Mouse (Mus musculus) splenic B cell, adult 2 months (primary cell): ENCODE measurements around the gene Eefsec.

Experiments
- DNase-seq: peaks from one replicate; pipeline ENCODE4 v3.0.0-alpha.2; 2011; ENCODE audit warnings: low read depth, low spot score
- H3K27me3 ChIP-seq: 2 replicates; pipeline ENCODE4 v1.6.1; 2012; ENCODE audit warnings: mild to moderate bottlenecking, low read length, moderate library complexity, mixed read lengths; ENCODE audit not compliant: control insufficient read depth, poor library complexity, insufficient read depth, severe bottlenecking
- H3K36me3 ChIP-seq: 2 replicates; pipeline ENCODE4 v1.6.1; 2012; ENCODE audit warnings: mild to moderate bottlenecking, low read length, moderate library complexity, mixed read lengths; ENCODE audit not compliant: control insufficient read depth, poor library complexity, insufficient read depth, severe bottlenecking

Eefsec gene

GRCm38 (mm10) chr6:88278141-88278540 lies 168.2 kb downstream of the Eefsec start:
- DNase-seq = no peak
- Histone ChIP-seq H3K36me3 (no peaks in the 10 kb centered on the region), H3K27me3 (no peaks in the 10 kb centered on the region)

- Histone ChIP-seq H3K27me3 (no peaks in the 10 kb centered on the region), H3K36me3 (no peaks in the 10 kb centered on the region)
- DNase-seq = no peak
Measured at GRCm38 (mm10) chr6:88277242-88277641, 169.1 kb downstream of the Eefsec start.

GRCm38 (mm10) chr6:88276221-88276620 lies 170.1 kb downstream of the Eefsec start:
- no peak for DNase-seq
- H3K36me3 ChIP-seq = no peaks in the 10 kb centered on the region
- H3K27me3 ChIP-seq = no peaks in the 10 kb centered on the region

GRCm38 (mm10) chr6:88274623-88275022 lies 171.7 kb downstream of the Eefsec start:
- DNase-seq = no peak
- no peaks in the 10 kb centered on the region for H3K27me3 ChIP-seq
- H3K36me3 ChIP-seq = no peaks in the 10 kb centered on the region

- no peaks in the 10 kb centered on the region for H3K36me3 ChIP-seq
- no peaks in the 10 kb centered on the region for H3K27me3 ChIP-seq
- no peak for DNase-seq
Measured at GRCm38 (mm10) chr6:88267970-88268369, 178.4 kb downstream of the Eefsec start.

- Histone ChIP-seq H3K36me3 (no peaks in the 10 kb centered on the region), H3K27me3 (no peaks in the 10 kb centered on the region)
- DNase-seq = no peak
Measured at GRCm38 (mm10) chr6:88267068-88267467, 179.3 kb downstream of the Eefsec start.

GRCm38 (mm10) chr6:88266055-88266454 lies 180.3 kb downstream of the Eefsec start:
- DNase-seq = no peak
- Histone ChIP-seq H3K27me3 (no peaks in the 10 kb centered on the region), H3K36me3 (no peaks in the 10 kb centered on the region)

- H3K36me3 ChIP-seq = no peaks in the 10 kb centered on the region
Measured at GRCm38 (mm10) chr6:88265355-88265754, 181.0 kb downstream of the Eefsec start.

GRCm38 (mm10) chr6:88262160-88262559 lies 184.2 kb downstream of the Eefsec start:
- no peaks in the 10 kb centered on the region for H3K36me3 ChIP-seq
- DNase-seq = no peak

More at GRCm38 (mm10) chr6:88265355-88265754, 181.0 kb downstream of the Eefsec start:
- DNase-seq = no peak
- no peaks in the 10 kb centered on the region for H3K27me3 ChIP-seq

GRCm38 (mm10) chr6:88260645-88261044 lies 185.7 kb downstream of the Eefsec start:
- Histone ChIP-seq H3K27me3 (no peaks in the 10 kb centered on the region), H3K36me3 (no peaks in the 10 kb centered on the region; the same call in 1 of the 2 replicates)

More at GRCm38 (mm10) chr6:88262160-88262559, 184.2 kb downstream of the Eefsec start:
- H3K27me3 ChIP-seq = no peaks in the 10 kb centered on the region

GRCm38 (mm10) chr6:88259621-88260020 lies 186.7 kb downstream of the Eefsec start:
- DNase-seq = no peak
- Histone ChIP-seq H3K27me3 (no peaks in the 10 kb centered on the region), H3K36me3 (no peaks in the 10 kb centered on the region; the same call in 1 of the 2 replicates)

More at GRCm38 (mm10) chr6:88260645-88261044, 185.7 kb downstream of the Eefsec start:
- no peak for DNase-seq

- no peak for DNase-seq
Measured at GRCm38 (mm10) chr6:88255435-88255834, 190.9 kb downstream of the Eefsec start.

GRCm38 (mm10) chr6:88254082-88254481 lies 192.3 kb downstream of the Eefsec start:
- Histone ChIP-seq H3K27me3 (no peaks in the 10 kb centered on the region), H3K36me3 (no peaks in the 10 kb centered on the region; the same call in 1 of the 2 replicates)
- DNase-seq = no peak

More at GRCm38 (mm10) chr6:88255435-88255834, 190.9 kb downstream of the Eefsec start:
- no peaks in the 10 kb centered on the region; the same call in 1 of the 2 replicates for H3K36me3 ChIP-seq
- no peaks in the 10 kb centered on the region for H3K27me3 ChIP-seq

- no peaks in the 10 kb centered on the region; the same call in 1 of the 2 replicates for H3K36me3 ChIP-seq
- no peaks in the 10 kb centered on the region for H3K27me3 ChIP-seq
- DNase-seq = no peak
Measured at GRCm38 (mm10) chr6:88251798-88252478, 194.4 kb downstream of the Eefsec start.

- no peaks in the 10 kb centered on the region for H3K27me3 ChIP-seq
- H3K36me3 ChIP-seq = no peaks in the 10 kb centered on the region; the same call in 1 of the 2 replicates
- no peak for DNase-seq
Measured at GRCm38 (mm10) chr6:88251396-88251795, 194.9 kb downstream of the Eefsec start.
